Mouse (Mus musculus): ENCODE measurements around the gene Ugt1a6a. TPM values are rescaled to one million over a fixed set of nuclear protein-coding genes. Genes with fewer than 3 reads are reported as not detected.

Gene Ugt1a6a
- polyA plus RNA-seq, 1 experiment from 2014 or later = not detected

DNA sequence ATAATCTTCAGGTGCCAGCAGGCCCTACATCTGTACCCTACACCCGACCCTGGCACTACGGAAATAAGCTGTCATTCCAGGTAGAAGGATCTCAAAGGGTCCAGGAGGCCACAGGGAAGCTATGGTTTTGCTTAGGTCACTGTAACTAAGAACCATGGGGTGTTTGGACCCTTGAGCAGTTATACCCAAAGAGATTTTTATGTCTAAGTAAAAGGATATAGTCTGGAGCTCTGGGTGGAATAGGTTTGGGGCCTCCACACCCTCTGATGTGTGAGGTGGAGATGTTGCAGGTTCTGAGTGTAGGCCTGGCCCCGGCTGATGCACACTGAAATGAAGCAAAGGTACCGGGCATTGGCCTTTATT lies 99.6 kb downstream of the Ugt1a6a start:
- Histone ChIP-seq H3K27me3 (ENCODE audit: control insufficient read depth, insufficient read depth, low read length) (no peaks in the 10 kb centered on the region), H3K36me3 (ENCODE audit: control insufficient read depth, insufficient read depth, low read length) (no peaks in the 10 kb centered on the region), H3K9me3 (ENCODE audit: control insufficient read depth, low read length) (peaks cover 97% of the 10 kb centered on the region), H3K4me2 (no peak overlapping the region), H3K4me3 (ENCODE audit: low read depth, low read length) (no peak overlapping the region), H3K27ac (ENCODE audit: low read depth, low read length) (no peak overlapping the region), H3K4me1 (ENCODE audit: control insufficient read depth, insufficient read depth, low read length) (no peaks in the 10 kb centered on the region), H3K9ac (ENCODE audit: low read length) (no peak overlapping the region)
- ATAC-seq (ENCODE audit: low FRiP score) (no peak), DNase-seq (ENCODE audit: low spot score, missing footprints) (no peak)
- 64% methylated on average over 4 of the region's 4 CpGs for WGBS

DNA sequence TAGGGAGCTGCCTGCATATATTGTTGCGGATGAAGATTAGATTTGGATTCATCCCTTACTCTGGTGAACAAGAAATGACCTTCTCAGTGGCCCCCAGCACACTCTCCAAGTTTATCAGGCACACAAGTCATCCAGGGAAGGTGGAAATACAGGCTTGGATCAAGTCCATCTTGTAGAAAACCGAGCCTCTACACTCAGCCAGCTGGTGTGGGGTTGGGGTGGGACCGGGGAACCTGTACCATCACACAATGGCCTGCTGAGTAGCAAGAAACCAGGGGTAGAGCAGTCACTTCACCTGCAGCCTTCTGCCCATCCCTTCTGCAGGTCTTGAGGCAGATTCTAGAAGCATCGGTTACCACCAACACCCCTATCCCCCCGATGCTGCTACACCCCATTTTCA lies 100.0 kb downstream of the Ugt1a6a start:
- Histone ChIP-seq H3K4me1 (ENCODE audit: control insufficient read depth, insufficient read depth, low read length) (no peaks in the 10 kb centered on the region), H3K4me3 (ENCODE audit: low read depth, low read length) (no peak overlapping the region), H3K27me3 (ENCODE audit: control insufficient read depth, insufficient read depth, low read length) (no peaks in the 10 kb centered on the region), H3K9me3 (ENCODE audit: control insufficient read depth, low read length) (peaks cover 97% of the 10 kb centered on the region), H3K36me3 (ENCODE audit: control insufficient read depth, insufficient read depth, low read length) (no peaks in the 10 kb centered on the region), H3K4me2 (no peak overlapping the region), H3K27ac (ENCODE audit: low read depth, low read length) (no peak overlapping the region), H3K9ac (ENCODE audit: low read length) (no peak overlapping the region)
- no peak for ATAC-seq (ENCODE audit: low FRiP score)
- DNase-seq (ENCODE audit: low spot score, missing footprints) = no peak
- WGBS = 38% methylated on average over 5 of the region's 5 CpGs

DNA sequence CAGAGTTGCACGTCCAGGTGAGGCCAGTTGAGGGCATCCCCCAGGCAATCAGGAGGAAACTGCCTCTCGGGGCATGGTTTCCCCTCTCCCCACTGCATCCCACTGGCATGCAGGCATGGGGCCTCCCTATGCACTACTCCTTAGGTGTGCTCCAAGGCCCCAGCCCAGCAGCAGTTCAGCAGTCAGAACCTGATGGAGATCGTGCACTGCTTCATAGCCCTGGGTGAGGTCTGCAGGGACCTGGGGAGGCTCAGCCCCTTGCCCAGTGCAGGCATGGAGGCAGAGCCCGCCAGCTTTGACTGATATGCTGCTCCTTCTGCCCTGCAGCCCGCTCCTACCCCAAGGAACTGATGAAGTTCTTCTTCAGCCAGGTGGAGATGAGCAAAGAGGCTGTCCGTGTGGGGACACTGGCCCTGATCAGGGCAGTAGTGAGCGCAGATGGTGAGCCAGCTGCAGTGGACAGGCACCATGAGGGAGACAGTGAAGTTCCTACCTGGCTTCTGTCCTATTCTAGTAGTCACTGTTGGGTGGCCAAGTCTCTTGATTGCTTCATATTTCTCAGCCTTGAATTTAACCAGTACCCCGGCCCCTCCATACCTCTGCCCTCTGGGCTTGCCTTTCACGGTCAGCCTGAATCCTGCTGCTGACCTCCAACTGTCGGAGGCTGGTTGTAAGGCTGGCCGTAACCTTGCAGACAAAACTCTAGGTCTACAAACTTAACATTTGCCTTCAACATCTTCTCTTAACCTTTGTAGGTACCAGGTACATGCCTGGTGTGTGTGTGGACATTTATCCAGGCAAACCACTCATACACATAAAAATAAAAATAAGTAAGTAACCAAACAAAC lies 100.7 kb downstream of the Ugt1a6a start:
- WGBS = 64% methylated on average over 11 of the region's 11 CpGs
- Histone ChIP-seq H3K4me2 (no peak overlapping the region), H3K9me3 (ENCODE audit: control insufficient read depth, low read length) (peaks cover 97% of the 10 kb centered on the region), H3K27ac (ENCODE audit: low read depth, low read length) (no peak overlapping the region), H3K9ac (ENCODE audit: low read length) (no peak overlapping the region), H3K36me3 (ENCODE audit: control insufficient read depth, insufficient read depth, low read length) (no peaks in the 10 kb centered on the region), H3K4me1 (ENCODE audit: control insufficient read depth, insufficient read depth, low read length) (no peaks in the 10 kb centered on the region), H3K27me3 (ENCODE audit: control insufficient read depth, insufficient read depth, low read length) (no peaks in the 10 kb centered on the region), H3K4me3 (ENCODE audit: low read depth, low read length) (no peak overlapping the region)
- ATAC-seq (ENCODE audit: low FRiP score) = peak; percentile 3; the same call in 1 of the 2 replicates
- no peak for DNase-seq (ENCODE audit: low spot score, missing footprints)

DNA sequence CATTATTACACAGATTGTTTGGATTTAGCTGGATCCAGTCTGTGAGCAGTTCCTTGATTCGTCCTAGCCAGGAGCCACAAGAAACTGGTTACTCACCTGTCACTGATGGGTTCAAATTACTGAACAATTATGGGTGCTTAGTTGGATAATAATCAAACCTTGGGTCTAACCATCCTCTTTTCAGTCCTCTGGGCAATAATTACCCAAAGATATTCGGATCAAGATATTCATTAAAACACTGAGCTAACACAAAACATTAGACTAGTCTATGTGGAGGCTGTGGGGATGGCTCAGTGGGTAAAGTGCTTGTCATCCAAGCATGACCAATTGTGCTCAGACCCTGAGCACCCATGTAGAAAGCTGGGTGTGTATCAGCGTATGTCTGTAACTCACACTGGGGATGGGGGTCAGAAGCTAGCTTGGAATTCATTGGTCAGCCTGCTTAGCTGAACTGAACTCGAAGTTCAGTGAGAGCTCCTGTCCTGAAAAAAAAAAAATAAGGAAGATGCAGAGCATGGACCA lies 101.3 kb downstream of the Ugt1a6a start:
- Histone ChIP-seq H3K4me3 (ENCODE audit: low read depth, low read length) (no peak overlapping the region), H3K27ac (ENCODE audit: low read depth, low read length) (no peak overlapping the region), H3K9ac (ENCODE audit: low read length) (no peak overlapping the region), H3K9me3 (ENCODE audit: control insufficient read depth, low read length) (peaks cover 97% of the 10 kb centered on the region), H3K36me3 (ENCODE audit: control insufficient read depth, insufficient read depth, low read length) (0 out of 2 replicates have a peak, but pooled peaks cover 2% of the 10 kb centered on the region), H3K4me2 (no peak overlapping the region), H3K4me1 (ENCODE audit: control insufficient read depth, insufficient read depth, low read length) (no peaks in the 10 kb centered on the region), H3K27me3 (ENCODE audit: control insufficient read depth, insufficient read depth, low read length) (no peaks in the 10 kb centered on the region)
- WGBS = 64% methylated on average over 4 of the region's 4 CpGs
- DNase-seq (ENCODE audit: low spot score, missing footprints) (no peak), ATAC-seq (ENCODE audit: low FRiP score) (no peak)

DNA sequence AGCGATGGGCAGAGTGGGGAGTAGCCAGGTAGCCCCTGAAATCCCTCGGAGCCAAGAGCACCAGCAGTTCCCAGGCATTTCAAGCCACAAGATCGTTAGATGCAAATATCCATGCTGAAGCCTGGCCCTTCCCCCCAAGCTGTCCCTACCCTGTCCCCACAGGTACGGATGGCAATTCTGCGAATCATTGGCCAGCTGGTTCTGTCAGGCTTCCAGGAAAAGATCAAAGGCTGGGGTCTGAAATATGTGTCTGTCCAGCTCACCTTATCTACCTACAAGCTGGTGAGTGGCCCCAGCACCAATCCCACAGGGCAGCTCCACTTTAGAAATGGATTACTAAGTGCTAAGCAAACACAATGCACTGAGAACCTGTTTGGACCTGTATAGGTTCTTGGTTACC lies 102.7 kb downstream of the Ugt1a6a start:
- ATAC-seq (ENCODE audit: low FRiP score) (no peak), DNase-seq (ENCODE audit: low spot score, missing footprints) (no peak)
- no peak overlapping the region for H3K4me3 ChIP-seq (ENCODE audit: low read depth, low read length)
- H3K4me2 ChIP-seq = no peak overlapping the region
- H3K36me3 ChIP-seq (ENCODE audit: control insufficient read depth, insufficient read depth, low read length) = 0 out of 2 replicates have a peak, but pooled peaks cover 2% of the 10 kb centered on the region
- H3K4me1 ChIP-seq (ENCODE audit: control insufficient read depth, insufficient read depth, low read length) = no peaks in the 10 kb centered on the region
- H3K9ac ChIP-seq (ENCODE audit: low read length) = no peak overlapping the region
- 80% methylated on average over 5 of the region's 5 CpGs for WGBS
- H3K27me3 ChIP-seq (ENCODE audit: control insufficient read depth, insufficient read depth, low read length) = no peaks in the 10 kb centered on the region
- H3K27ac ChIP-seq (ENCODE audit: low read depth, low read length) = no peak overlapping the region
- peaks cover 92% of the 10 kb centered on the region for H3K9me3 ChIP-seq (ENCODE audit: control insufficient read depth, low read length)

DNA sequence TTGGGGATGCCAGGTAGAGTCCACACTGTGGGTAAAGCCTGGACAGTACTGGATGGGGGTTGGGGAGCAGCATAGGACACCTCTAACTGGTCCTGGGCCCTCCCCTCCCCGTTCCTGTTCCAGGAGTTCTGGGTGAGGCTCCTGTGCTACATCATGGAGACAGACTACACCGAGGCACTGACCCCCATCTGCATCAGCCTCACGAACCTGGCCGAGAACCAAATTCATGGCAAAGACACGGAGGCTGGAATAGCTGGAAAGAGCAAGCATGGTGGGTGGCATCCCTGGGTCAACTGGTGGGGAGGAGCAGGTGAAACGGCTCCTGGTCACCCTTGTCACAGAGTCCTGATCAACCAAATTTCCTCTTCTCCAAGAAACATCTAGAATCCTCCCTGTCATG lies 104.2 kb downstream of the Ugt1a6a start:
- H3K27ac ChIP-seq (ENCODE audit: low read depth, low read length) = no peak overlapping the region
- WGBS = 78% methylated on average over 6 of the region's 6 CpGs
- H3K4me1 ChIP-seq (ENCODE audit: control insufficient read depth, insufficient read depth, low read length) = no peaks in the 10 kb centered on the region
- DNase-seq (ENCODE audit: low spot score, missing footprints) (no peak), ATAC-seq (ENCODE audit: low FRiP score) (no peak)
- no peaks in the 10 kb centered on the region for H3K27me3 ChIP-seq (ENCODE audit: control insufficient read depth, insufficient read depth, low read length)
- H3K4me2 ChIP-seq = no peak overlapping the region
- 0 out of 2 replicates have a peak, but pooled peaks cover 2% of the 10 kb centered on the region for H3K36me3 ChIP-seq (ENCODE audit: control insufficient read depth, insufficient read depth, low read length)
- peaks cover 91% of the 10 kb centered on the region for H3K9me3 ChIP-seq (ENCODE audit: control insufficient read depth, low read length)
- no peak overlapping the region for H3K9ac ChIP-seq (ENCODE audit: low read length)
- no peak overlapping the region for H3K4me3 ChIP-seq (ENCODE audit: low read depth, low read length)

DNA sequence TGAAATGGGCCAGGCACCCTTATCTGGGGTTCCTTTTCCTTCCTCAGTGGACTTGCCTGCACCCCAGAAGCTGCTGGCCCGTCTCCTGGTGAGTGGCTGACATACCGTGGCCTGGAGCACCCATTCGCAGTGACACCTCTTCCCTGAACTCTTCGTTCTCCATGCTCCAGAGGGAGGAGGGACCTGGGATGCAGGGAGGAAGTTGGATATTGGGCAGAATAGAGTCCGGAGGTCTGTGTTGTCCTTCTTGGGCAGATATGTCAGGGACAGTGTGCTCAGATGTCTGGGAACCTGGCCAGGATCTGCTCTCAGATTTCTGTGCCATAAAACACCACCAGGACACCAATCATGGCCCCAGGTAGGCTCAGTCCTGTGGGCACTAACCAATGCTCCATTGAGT lies 105.5 kb downstream of the Ugt1a6a start:
- Histone ChIP-seq H3K4me3 (ENCODE audit: low read depth, low read length) (no peak overlapping the region), H3K4me1 (ENCODE audit: control insufficient read depth, insufficient read depth, low read length) (no peaks in the 10 kb centered on the region), H3K4me2 (no peak overlapping the region), H3K9me3 (ENCODE audit: control insufficient read depth, low read length) (peaks cover 91% of the 10 kb centered on the region), H3K9ac (ENCODE audit: low read length) (no peak overlapping the region), H3K27me3 (ENCODE audit: control insufficient read depth, insufficient read depth, low read length) (no peaks in the 10 kb centered on the region), H3K27ac (ENCODE audit: low read depth, low read length) (no peak overlapping the region), H3K36me3 (ENCODE audit: control insufficient read depth, insufficient read depth, low read length) (0 out of 2 replicates have a peak, but pooled peaks cover 2% of the 10 kb centered on the region)
- no peak for ATAC-seq (ENCODE audit: low FRiP score)
- no peak for DNase-seq (ENCODE audit: low spot score, missing footprints)
- 75% methylated on average over 5 of the region's 5 CpGs for WGBS

DNA sequence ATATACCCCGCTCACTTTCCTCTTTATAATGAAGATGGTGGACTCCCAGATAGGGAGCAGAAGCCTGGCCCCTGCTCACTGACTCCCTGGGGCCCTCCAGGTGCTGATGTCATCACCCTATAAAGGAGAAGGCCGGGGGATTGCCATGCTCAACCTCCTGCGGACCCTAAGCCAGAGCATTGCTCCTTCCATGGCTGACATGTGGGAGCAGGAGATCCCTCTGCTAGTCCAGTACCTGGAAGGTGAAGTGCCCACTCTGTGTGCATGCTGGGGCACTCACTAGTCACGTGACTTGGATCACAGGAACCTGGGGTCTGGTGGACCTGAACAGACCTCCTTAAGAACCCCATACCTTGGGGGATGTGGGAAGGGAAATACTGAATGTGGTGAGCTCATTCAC lies 106.0 kb downstream of the Ugt1a6a start:
- ATAC-seq (ENCODE audit: low FRiP score) (0 out of 2 replicates have a peak, but pooled peaks have one; percentile 1), DNase-seq (ENCODE audit: low spot score, missing footprints) (no peak)
- Histone ChIP-seq H3K4me3 (ENCODE audit: low read depth, low read length) (no peak overlapping the region), H3K4me1 (ENCODE audit: control insufficient read depth, insufficient read depth, low read length) (no peaks in the 10 kb centered on the region), H3K4me2 (no peak overlapping the region), H3K27me3 (ENCODE audit: control insufficient read depth, insufficient read depth, low read length) (no peaks in the 10 kb centered on the region), H3K36me3 (ENCODE audit: control insufficient read depth, insufficient read depth, low read length) (0 out of 2 replicates have a peak, but pooled peaks cover 2% of the 10 kb centered on the region), H3K9ac (ENCODE audit: low read length) (no peak overlapping the region), H3K9me3 (ENCODE audit: control insufficient read depth, low read length) (peaks cover 91% of the 10 kb centered on the region), H3K27ac (ENCODE audit: low read depth, low read length) (no peak overlapping the region)
- 73% methylated on average over 4 of the region's 4 CpGs for WGBS

DNA sequence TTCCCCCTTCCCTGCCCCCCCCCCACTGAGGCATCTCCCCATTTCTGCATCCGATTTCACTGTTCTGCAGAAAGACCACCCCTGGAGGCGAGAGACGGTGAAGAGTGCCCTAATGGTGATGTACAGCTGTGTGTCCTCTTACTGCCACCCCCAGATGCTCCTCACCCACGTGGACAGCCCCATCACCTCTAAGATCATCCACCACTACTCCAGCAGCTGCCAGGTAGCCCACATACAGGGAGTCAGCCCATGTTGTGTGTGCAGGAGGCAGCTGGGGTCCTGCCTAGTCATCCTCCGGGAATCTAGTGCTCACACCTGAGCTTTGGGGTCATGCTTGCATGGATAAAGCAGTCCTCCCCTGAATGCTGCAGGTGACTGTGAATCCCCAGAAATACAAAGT lies 109.3 kb downstream of the Ugt1a6a start:
- no peak overlapping the region for H3K4me3 ChIP-seq (ENCODE audit: low read depth, low read length)
- 71% methylated on average over 5 of the region's 5 CpGs for WGBS
- ATAC-seq (ENCODE audit: low FRiP score) = no peak

More for the DNA sequence above, 109.3 kb downstream of the Ugt1a6a start:
- H3K27ac ChIP-seq (ENCODE audit: low read depth, low read length) = no peak overlapping the region
- no peak for DNase-seq (ENCODE audit: low spot score, missing footprints)
- no peaks in the 10 kb centered on the region for H3K27me3 ChIP-seq (ENCODE audit: control insufficient read depth, insufficient read depth, low read length)
- H3K36me3 ChIP-seq (ENCODE audit: control insufficient read depth, insufficient read depth, low read length) = 0 out of 2 replicates have a peak, but pooled peaks cover 2% of the 10 kb centered on the region
- no peaks in the 10 kb centered on the region for H3K4me1 ChIP-seq (ENCODE audit: control insufficient read depth, insufficient read depth, low read length)
- H3K9ac ChIP-seq (ENCODE audit: low read length) = no peak overlapping the region
- no peak overlapping the region for H3K4me2 ChIP-seq
- peaks cover 94% of the 10 kb centered on the region for H3K9me3 ChIP-seq (ENCODE audit: control insufficient read depth, low read length)
